Mouse (Mus musculus): ENCODE measurements around the gene Prrt2.

GRCm38 (mm10) chr7:127017950-127018345 is 3.1 kb downstream of the Prrt2 start:
- TF ChIP-seq POLR2A (IDR thresholded peaks at IDR 0.05; ENCODE audit: control insufficient read depth in 1 of 2, insufficient read depth in 1 of 2, low read depth in 1 of 2, low read length in 2 of 2, poor library complexity in 1 of 2) = 0 out of 4 replicates have a peak, but pooled peaks of 1 of the 2 experiments have one; percentile 20
- no peak for TF ChIP-seq MAFK (IDR thresholded peaks at IDR 0.05; ENCODE audit: borderline replicate concordance, low read depth, low read length)
- no peak for TF ChIP-seq HCFC1 (IDR thresholded peaks at IDR 0.05; ENCODE audit: low read depth, low read length)
- no peak for TF ChIP-seq TAL1 (IDR thresholded peaks at IDR 0.05; ENCODE audit: low read length)

Data from MEL (cell line).